Mouse (Mus musculus) megakaryocyte, embryonic 14.5 days (primary cell): Measurements from ENCODE around the gene Setdb1.

ENCODE experiments used
- FLI1 ChIP-seq: IDR thresholded peaks from 2 replicates; pipeline ENCODE4 v1.6.1; 2012; ENCODE audit warnings: low read length, inconsistent platforms, mixed read lengths
- GATA1 ChIP-seq: IDR thresholded peaks from 3 replicates; pipeline ENCODE4 v1.6.1; 2012; ENCODE audit warnings: mixed read lengths, low read length, inconsistent platforms, borderline replicate concordance

DNA sequence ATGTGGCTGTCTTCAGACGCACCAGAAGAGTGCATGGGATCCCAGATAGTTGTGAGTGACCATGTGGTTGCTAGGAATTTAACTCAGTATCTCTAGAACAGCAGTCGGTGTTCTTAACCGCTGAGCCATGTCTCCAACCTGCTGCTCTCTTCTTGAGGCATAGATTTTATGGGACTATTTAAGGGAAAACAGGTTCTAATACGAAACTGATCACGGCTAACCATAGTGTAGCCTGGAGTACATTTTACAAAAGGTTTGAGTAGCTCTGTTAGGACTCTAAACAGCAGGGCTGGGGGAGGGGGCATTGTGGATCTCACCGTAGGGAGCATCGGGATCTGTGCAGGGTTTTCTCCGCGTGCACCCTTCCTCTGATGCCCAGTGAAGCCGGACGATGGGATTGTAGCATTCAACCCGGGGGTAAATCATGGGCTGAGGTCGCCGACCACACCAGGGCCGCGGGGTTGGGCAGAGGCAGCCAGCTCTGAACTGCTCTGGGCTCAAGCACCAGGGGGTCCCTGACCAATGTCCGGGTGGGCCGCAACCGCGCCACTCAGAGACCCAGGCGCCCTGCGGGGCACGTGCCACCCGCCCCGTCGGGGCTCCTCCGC is 42.4 kb downstream of the Setdb1 start, which contains the start of gene Cers2:
- no peak for TF ChIP-seq FLI1
- no peak for TF ChIP-seq GATA1
